Mouse (Mus musculus) stomach, postnatal 0 days (tissue): Measurements from ENCODE around the gene Hbq1b. TPM values are rescaled to one million over a fixed set of nuclear protein-coding genes. Genes with fewer than 3 reads are reported as not detected.
"Not testable (repeated sequence)": the region's sequence is repeated elsewhere in the genome, so short reads cannot be mapped to it uniquely, and the experiment has no call there.

ENCODE experiments used
- ATAC-seq: fragments of 200-750 bp; cut with Nextera tagmentation; 2 replicates; pipeline ENCODE4 v1.8.0; 2017; ENCODE audit not compliant: low FRiP score, low TSS enrichment
- DNase-seq: peaks from one replicate; pipeline ENCODE4 v3.0.0-alpha.2; 2016; ENCODE audit warnings: low spot score
- H3K27ac ChIP-seq: fragments of 300-500 bp; sonication (generic); replicated peaks from 2 replicates; pipeline ENCODE4 v1.5.1; 2014; ENCODE audit warnings: mild to moderate bottlenecking, control low read depth
- H3K27me3 ChIP-seq: fragments of 300-500 bp; sonication (generic); 2 replicates; pipeline ENCODE4 v1.6.1; 2014; ENCODE audit warnings: low read length; ENCODE audit not compliant: control insufficient read depth, insufficient read depth
- H3K36me3 ChIP-seq: fragments of 300-500 bp; sonication (generic); 2 replicates; pipeline ENCODE4 v1.6.1; 2014; ENCODE audit warnings: low read length, mixed read lengths; ENCODE audit not compliant: control insufficient read depth, insufficient read depth
- H3K4me1 ChIP-seq: fragments of 300-500 bp; sonication (generic); replicated peaks from 2 replicates; pipeline ENCODE4 v1.6.1; 2014; ENCODE audit warnings: antibody characterized with exemption; ENCODE audit not compliant: control insufficient read depth, insufficient read depth
- H3K4me2 ChIP-seq: fragments of 300-500 bp; sonication (generic); replicated peaks from 2 replicates; pipeline ENCODE4 v1.6.1; 2014; ENCODE audit warnings: low read depth, mild to moderate bottlenecking, control low read depth, moderate library complexity
- H3K4me3 ChIP-seq: fragments of 300-500 bp; sonication (generic); 2 replicates; pipeline ENCODE4 v1.5.1; 2014; ENCODE audit warnings: low read depth, low read length, control low read depth
- H3K9ac ChIP-seq: fragments of 300-500 bp; sonication (generic); 2 replicates; pipeline ENCODE4 v1.6.1; 2014; ENCODE audit warnings: mild to moderate bottlenecking, low read length, control low read depth, mixed read lengths
- H3K9me3 ChIP-seq: fragments of 300-500 bp; sonication (generic); 2 replicates; pipeline ENCODE4 v1.6.1; 2016; ENCODE audit warnings: low read length; ENCODE audit not compliant: control insufficient read depth
- CTCF ChIP-seq: IDR thresholded peaks from 2 replicates; pipeline ENCODE4 v1.5.1; 2016; ENCODE audit warnings: antibody characterized with exemption, low read depth, mild to moderate bottlenecking, moderate library complexity
- EP300 ChIP-seq: optimal IDR thresholded peaks from 2 replicates; pipeline ENCODE3; 2016; ENCODE audit warnings: antibody characterized with exemption
- WGBS: fragments of 180-500 bp; shearing (Covaris S2); extraction: QIAGEN DNeasy Blood & Tissue Kit; methylation state at CpG from one replicate; pipeline ENCODE4 v1.1.7; 2014; 5-methylcytosine and 5-hydroxymethylcytosine counted together
- polyA plus RNA-seq: library from polyadenylated mRNA; unstranded; fragments of >200 nt; fragmentation: Nextera tagmentation; extraction: Ambion mirVana; gene quantifications from 2 replicates; pipeline ENCODE4 v1.2.1, GENCODE M21; 2015

The Hbq1b gene
- polyA plus RNA-seq, 1 experiment from 2014 or later: 0.18 TPM

- Histone ChIP-seq H3K36me3 (no peaks in the 10 kb centered on the region), H3K27ac (no peak overlapping the region), H3K9me3 (no peaks in the 10 kb centered on the region), H3K9ac (no peak overlapping the region), H3K4me3 (no peak overlapping the region), H3K4me1 (no peaks in the 10 kb centered on the region), H3K4me2 (no peak overlapping the region), H3K27me3 (no peaks in the 10 kb centered on the region)
- no peak for DNase-seq
- no peak for TF ChIP-seq EP300
- TF ChIP-seq CTCF: no peak
- no peak for ATAC-seq
- WGBS: 81% methylated on average over 7 of the region's 7 CpGs
Observed at GRCm38 (mm10) chr11:32285031-32285775, 1.6 kb upstream of the Hbq1b start.

- not testable (repeated sequence) for ATAC-seq, DNase-seq, H3K4me2 ChIP-seq
Observed at GRCm38 (mm10) chr11:32285887-32286286, 878 bp upstream of the Hbq1b start.

DNA sequence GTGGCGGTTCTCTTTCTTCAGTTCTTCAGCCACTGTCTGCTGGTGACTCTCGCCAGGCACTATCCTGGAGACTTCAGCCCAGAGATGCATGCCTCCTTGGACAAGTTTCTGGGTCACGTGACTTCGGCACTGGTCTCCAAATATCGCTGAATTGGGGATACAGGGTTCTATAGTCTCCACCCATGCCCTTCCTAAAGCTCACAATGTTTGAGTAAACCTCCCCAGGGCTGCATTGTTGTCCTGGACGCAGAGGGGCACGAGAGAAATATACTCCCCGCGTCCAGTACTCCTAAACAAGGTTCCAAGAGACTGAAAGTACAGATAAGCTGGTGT, 694 bp downstream of the Hbq1b start:
- no peak overlapping the region for H3K4me3 ChIP-seq
- TF ChIP-seq EP300 (no peak), CTCF (no peak)
- H3K36me3 ChIP-seq: no peaks in the 10 kb centered on the region
- H3K9ac ChIP-seq: no peak overlapping the region
- DNase-seq (no peak), ATAC-seq (no peak)
- 68% methylated on average over 9 of the region's 9 CpGs for WGBS
- H3K4me2 ChIP-seq: no peak overlapping the region
- no peaks in the 10 kb centered on the region for H3K9me3 ChIP-seq
- H3K27ac ChIP-seq: no peak overlapping the region
- no peaks in the 10 kb centered on the region for H3K4me1 ChIP-seq
- H3K27me3 ChIP-seq: no peaks in the 10 kb centered on the region

More at GRCm38 (mm10) chr11:32285887-32286286, 878 bp upstream of the Hbq1b start:
- not testable (repeated sequence) for H3K27me3 ChIP-seq, H3K9me3 ChIP-seq, H3K36me3 ChIP-seq, H3K9ac ChIP-seq, H3K27ac ChIP-seq, H3K4me1 ChIP-seq, H3K4me3 ChIP-seq

GRCm38 (mm10) chr11:32292819-32293218, 6.1 kb downstream of the Hbq1b start:
- not testable (repeated sequence) for H3K9ac ChIP-seq, H3K27me3 ChIP-seq, H3K27ac ChIP-seq, ATAC-seq, H3K4me3 ChIP-seq, DNase-seq, H3K9me3 ChIP-seq, H3K36me3 ChIP-seq, H3K4me2 ChIP-seq, H3K4me1 ChIP-seq
- 79% methylated on average over 4 of the region's 4 CpGs for WGBS

- H3K27ac ChIP-seq, DNase-seq, H3K4me2 ChIP-seq, ATAC-seq, H3K4me1 ChIP-seq, H3K27me3 ChIP-seq, H3K4me3 ChIP-seq, H3K9me3 ChIP-seq, H3K9ac ChIP-seq, H3K36me3 ChIP-seq: not testable (repeated sequence)
- 48% methylated on average over 3 of the region's 3 CpGs for WGBS
Observed at GRCm38 (mm10) chr11:32293479-32293878, 6.7 kb downstream of the Hbq1b start.

- not testable (repeated sequence) for H3K4me1 ChIP-seq, H3K4me3 ChIP-seq, H3K4me2 ChIP-seq, H3K9ac ChIP-seq, H3K27me3 ChIP-seq, H3K27ac ChIP-seq, DNase-seq, H3K9me3 ChIP-seq, H3K36me3 ChIP-seq
- no CpG with 5 or more reads among the region's 4 CpGs for WGBS
- peak; percentile 62; the same call in 1 of the 2 replicates for ATAC-seq
Observed at GRCm38 (mm10) chr11:32296203-32296602, 9.4 kb downstream of the Hbq1b start, which contains the start of gene Hba-a2. TSS of gene Hba-a2 (plus strand) at chr11:32296489.

DNA sequence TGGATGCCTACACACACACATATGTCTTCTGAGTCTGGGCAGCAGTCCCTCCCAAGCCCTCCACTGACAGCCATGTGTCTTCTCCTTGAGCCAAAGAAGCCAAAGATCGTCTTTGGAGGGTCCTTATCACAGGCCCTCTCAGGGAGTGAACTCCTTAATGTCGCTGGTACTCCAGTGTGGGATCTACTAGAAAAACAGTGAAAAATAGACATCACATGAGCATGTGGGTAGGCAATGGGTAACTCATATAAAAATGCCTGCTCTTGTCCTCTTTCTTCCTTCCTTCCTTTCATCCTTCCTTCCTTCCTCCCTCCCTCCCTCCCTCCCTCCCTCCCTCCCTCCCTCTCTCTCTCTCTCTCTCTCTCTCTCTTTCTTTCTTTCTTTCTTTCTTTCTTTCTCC, 10.7 kb downstream of the Hbq1b start:
- not testable (repeated sequence) for H3K36me3 ChIP-seq, H3K4me3 ChIP-seq, ATAC-seq, H3K4me1 ChIP-seq, H3K9me3 ChIP-seq, H3K27me3 ChIP-seq, DNase-seq, H3K4me2 ChIP-seq, H3K9ac ChIP-seq, H3K27ac ChIP-seq
- 38% methylated on average over 2 of the region's 2 CpGs for WGBS
